Mouse (Mus musculus) intestine, embryonic 16.5 days (tissue): ENCODE results near the gene Trappc3. TPM values are rescaled to one million over a fixed set of nuclear protein-coding genes. Genes with fewer than 3 reads are reported as not detected.

Experiments
- ATAC-seq: fragments of 200-750 bp; cut with Nextera tagmentation; 2 replicates; pipeline ENCODE4 v1.8.0; 2017; ENCODE audit warnings: moderate TSS enrichment, moderate library complexity
- H3K27ac ChIP-seq: fragments of 300-500 bp; sonication (generic); 2 replicates; pipeline ENCODE4 v1.5.1; 2014; ENCODE audit warnings: mild to moderate bottlenecking, low read length
- H3K27me3 ChIP-seq: fragments of 300-500 bp; sonication (generic); replicated peaks from 2 replicates; pipeline ENCODE4 v1.6.1; 2014; ENCODE audit warnings: low read length, control low read depth, mixed read lengths; ENCODE audit not compliant: control insufficient read depth, insufficient read depth
- H3K36me3 ChIP-seq: fragments of 300-500 bp; sonication (generic); 2 replicates; pipeline ENCODE4 v1.6.1; 2014; ENCODE audit warnings: low read length, control low read depth; ENCODE audit not compliant: control insufficient read depth, insufficient read depth
- H3K4me1 ChIP-seq: fragments of 300-500 bp; sonication (generic); 2 replicates; pipeline ENCODE4 v1.6.1; 2014; ENCODE audit warnings: low read length, control low read depth, mixed read lengths; ENCODE audit not compliant: control insufficient read depth, insufficient read depth
- H3K4me2 ChIP-seq: fragments of 300-500 bp; sonication (generic); 2 replicates; pipeline ENCODE4 v1.6.1; 2014; ENCODE audit warnings: low read depth, low read length, control low read depth
- H3K4me3 ChIP-seq: fragments of 300-500 bp; sonication (generic); 2 replicates; pipeline ENCODE4 v1.5.1; 2014; ENCODE audit warnings: mild to moderate bottlenecking, low read length
- H3K9ac ChIP-seq: fragments of 300-500 bp; sonication (generic); 2 replicates; pipeline ENCODE4 v1.6.1; 2014; ENCODE audit warnings: low read depth, low read length
- H3K9me3 ChIP-seq: fragments of 300-500 bp; sonication (generic); 2 replicates; pipeline ENCODE4 v1.6.1; 2016; ENCODE audit warnings: low read length, control low read depth; ENCODE audit not compliant: control insufficient read depth
- WGBS: fragments of 180-500 bp; shearing (Covaris S2); extraction: QIAGEN DNeasy Blood & Tissue Kit; methylation state at CpG from one replicate; pipeline ENCODE4 v1.1.7; 2014; 5-methylcytosine and 5-hydroxymethylcytosine counted together
- polyA plus RNA-seq: library from polyadenylated mRNA; unstranded; fragments of >200 nt; fragmentation: Nextera tagmentation; extraction: Ambion mirVana; gene quantifications from 2 replicates; pipeline ENCODE4 v1.2.1, GENCODE M21; 2015

Trappc3 gene
- polyA plus RNA-seq, 1 experiment from 2014 or later, result 107 TPM

DNA sequence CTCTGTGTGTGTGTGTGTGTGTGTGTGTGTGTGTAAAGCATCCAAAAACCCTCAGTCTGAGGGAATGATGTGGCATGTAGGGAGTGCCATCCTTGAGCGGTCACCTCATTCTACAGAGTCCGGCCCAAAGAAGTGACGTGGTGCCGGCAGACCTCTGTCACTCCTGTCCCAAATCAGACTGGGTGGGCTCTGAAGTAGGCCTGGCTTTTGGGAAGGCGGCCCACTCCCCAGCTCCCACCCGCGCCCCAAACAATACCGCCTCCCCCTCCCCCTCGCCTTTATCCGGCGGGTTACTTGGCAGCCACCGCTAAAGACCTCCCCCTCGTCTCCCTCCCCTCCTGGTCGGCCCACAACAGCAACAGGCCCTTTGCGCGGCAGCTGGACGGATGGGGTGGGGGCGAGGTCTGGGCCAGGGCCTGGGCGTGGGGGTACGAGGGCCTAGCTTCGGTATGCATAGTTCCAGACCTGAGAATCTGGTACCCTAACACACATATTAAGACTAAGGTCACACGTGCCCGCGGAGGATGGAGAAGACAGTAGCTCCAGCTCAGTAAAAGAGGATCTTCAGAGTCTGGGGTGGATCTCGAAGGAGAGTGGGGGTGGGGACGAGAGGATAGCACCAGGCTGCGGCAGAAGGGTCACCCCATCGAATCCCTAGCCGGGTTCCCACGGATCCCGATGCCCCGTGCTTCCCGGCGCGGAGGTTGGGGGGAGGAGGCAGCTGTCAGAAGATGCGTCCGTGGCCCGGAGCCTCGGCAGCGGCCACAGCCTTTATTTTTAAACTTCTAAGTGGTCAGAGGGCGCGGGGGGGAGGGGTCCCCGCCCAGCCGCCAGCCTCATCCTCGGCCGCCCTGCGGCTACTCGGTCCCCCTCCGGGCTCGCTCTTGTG lies 6.8 kb upstream of the Trappc3 start:
- ATAC-seq, result peak; percentile 15; the same call in 1 of the 2 replicates
- peak overlapping the region; percentile 88 for H3K4me2 ChIP-seq
- H3K36me3 ChIP-seq, result no peaks in the 10 kb centered on the region
- H3K27ac ChIP-seq, result peak overlapping the region; percentile 90
- 1% methylated on average over 50 of the region's 50 CpGs for WGBS
- H3K9me3 ChIP-seq, result no peaks in the 10 kb centered on the region
- H3K27me3 ChIP-seq, result no peaks in the 10 kb centered on the region
- H3K4me1 ChIP-seq, result peaks cover 64% of the 10 kb centered on the region
- peak overlapping the region; percentile 96 for H3K4me3 ChIP-seq
- H3K9ac ChIP-seq, result peak overlapping the region; percentile 97

DNA sequence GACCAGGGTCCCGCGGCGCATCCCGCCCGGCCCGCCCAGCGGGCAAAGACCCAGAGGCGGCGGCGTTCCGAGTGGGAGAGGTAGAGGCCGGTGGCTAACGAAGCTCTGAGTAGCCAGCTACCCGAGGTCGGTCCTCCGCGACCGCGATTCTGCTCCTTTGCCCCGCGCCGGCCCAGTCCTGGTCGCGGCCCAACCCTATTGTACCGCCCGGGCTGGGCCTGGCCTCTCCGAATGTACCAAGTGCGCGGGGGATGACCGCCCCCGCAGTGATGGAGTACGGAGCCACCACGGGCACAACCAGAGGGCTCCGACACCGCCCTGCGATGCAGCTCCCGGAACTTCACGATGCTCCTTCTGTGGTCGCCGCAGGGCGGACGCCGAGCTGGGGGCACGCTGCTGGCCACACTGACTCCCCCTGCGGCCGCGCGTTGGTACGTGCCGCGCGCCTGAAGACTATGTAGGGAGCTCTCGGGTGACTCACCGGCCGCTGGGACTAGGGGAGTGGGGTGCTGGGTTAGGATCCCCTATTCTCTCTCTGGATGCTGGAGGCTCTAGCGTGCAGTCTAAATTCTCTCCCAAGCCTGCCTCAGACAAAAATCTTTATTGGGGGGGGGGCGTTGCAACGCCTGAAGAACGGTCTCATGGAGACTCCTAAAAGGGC lies 5.9 kb upstream of the Trappc3 start, which contains the start of gene Map7d1:
Map7d1 (minus strand) TSS at position 213 of the 661 bp plus-strand sequence.
- Histone ChIP-seq H3K9me3 (no peaks in the 10 kb centered on the region), H3K27ac (peak within 1 kb of the TSS; percentile 90), H3K9ac (peak within 1 kb of the TSS; percentile 97), H3K4me1 (peaks cover 70% of the 10 kb centered on the region), H3K4me3 (peak within 1 kb of the TSS; percentile 96), H3K36me3 (no peaks in the 10 kb centered on the region), H3K27me3 (no peaks in the 10 kb centered on the region), H3K4me2 (peak within 1 kb of the TSS; percentile 88)
- peak; percentile 87 for ATAC-seq
- WGBS, result under 1% methylated on average over 59 of the region's 59 CpGs

DNA sequence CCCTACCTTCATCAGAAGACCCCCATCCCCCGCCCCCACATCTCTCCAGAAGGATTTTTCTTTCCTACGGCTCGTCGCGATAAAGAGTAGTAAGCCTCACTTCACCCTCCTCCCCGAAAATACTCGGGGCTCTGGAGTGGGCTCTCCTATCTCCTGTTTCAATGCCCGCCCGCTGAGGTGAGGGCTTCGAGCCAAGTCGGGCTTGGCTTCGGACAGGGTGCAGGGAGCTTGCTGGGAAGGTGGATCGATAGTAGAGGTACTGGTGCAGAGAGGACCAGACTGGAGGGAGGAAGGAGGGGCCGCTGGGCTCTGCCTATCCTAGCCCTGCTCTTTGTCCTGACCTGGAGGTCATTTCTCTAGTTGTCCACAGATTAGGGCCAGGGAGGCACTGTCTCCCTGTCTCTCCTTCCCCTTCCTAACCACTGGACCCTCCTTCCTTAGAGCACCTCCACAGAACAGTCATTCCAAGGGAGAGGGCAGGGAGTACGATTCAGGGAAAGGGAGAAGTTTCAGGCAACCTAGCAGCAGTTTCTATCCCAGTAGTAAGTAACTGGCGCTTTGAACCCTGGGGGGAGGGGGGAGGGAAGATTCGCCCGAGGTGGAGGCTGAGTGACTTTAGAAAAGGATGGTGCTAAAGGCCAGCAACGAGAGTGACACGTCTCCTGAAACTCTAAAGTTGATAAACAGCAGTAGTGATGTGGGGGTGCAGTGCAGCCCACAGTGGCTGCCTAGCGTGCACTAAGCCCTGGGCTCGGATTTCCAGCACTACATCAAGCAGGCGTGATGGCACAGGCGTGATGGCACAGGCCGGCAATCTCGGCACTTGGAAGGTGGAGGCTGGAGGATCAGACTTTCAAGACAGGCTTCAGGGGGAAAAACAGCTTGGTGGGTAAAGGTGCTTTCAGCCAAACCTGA lies 4.9 kb upstream of the Trappc3 start:
- 14% methylated on average over 26 of the region's 26 CpGs for WGBS
- Histone ChIP-seq H3K27me3 (no peaks in the 10 kb centered on the region), H3K9ac (peak overlapping the region; percentile 97), H3K27ac (peak overlapping the region; percentile 90), H3K36me3 (no peaks in the 10 kb centered on the region), H3K4me1 (peaks cover 69% of the 10 kb centered on the region), H3K4me3 (peak overlapping the region; percentile 96), H3K9me3 (no peaks in the 10 kb centered on the region), H3K4me2 (peak overlapping the region; percentile 88)
- ATAC-seq, result 0 out of 2 replicates have a peak, but pooled peaks have one; percentile 5

DNA sequence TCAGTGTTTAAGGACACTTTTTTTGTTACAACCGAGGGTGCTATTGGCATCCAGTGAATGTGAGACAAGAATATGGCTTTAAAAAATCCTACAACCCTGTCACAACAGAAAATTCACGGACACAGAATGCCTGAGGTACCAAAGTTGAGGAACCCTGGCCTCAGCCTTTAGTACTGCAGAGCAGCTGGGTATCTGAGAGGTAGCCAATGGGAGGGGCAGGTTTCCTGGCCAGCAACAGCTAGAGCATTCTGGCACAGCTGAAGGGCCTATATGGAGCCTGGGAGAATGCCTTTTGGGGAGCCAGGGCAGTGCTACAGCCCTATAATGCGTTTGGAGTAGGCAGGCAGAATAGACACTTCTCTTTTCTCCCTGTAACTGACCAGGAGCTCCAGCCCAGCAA lies 3.1 kb upstream of the Trappc3 start:
- WGBS, result 36% methylated on average over 3 of the region's 3 CpGs
- no peak overlapping the region for H3K4me3 ChIP-seq
- no peak for ATAC-seq
- 0 out of 2 replicates have a peak overlapping the region, but pooled peaks have one; percentile 43 for H3K9ac ChIP-seq
- peaks cover 59% of the 10 kb centered on the region for H3K4me1 ChIP-seq
- H3K27ac ChIP-seq, result peak overlapping the region; percentile 88
- H3K36me3 ChIP-seq, result no peaks in the 10 kb centered on the region
- H3K27me3 ChIP-seq, result no peaks in the 10 kb centered on the region
- H3K9me3 ChIP-seq, result no peaks in the 10 kb centered on the region
- peak overlapping the region; percentile 29; the same call in 1 of the 2 replicates for H3K4me2 ChIP-seq

DNA sequence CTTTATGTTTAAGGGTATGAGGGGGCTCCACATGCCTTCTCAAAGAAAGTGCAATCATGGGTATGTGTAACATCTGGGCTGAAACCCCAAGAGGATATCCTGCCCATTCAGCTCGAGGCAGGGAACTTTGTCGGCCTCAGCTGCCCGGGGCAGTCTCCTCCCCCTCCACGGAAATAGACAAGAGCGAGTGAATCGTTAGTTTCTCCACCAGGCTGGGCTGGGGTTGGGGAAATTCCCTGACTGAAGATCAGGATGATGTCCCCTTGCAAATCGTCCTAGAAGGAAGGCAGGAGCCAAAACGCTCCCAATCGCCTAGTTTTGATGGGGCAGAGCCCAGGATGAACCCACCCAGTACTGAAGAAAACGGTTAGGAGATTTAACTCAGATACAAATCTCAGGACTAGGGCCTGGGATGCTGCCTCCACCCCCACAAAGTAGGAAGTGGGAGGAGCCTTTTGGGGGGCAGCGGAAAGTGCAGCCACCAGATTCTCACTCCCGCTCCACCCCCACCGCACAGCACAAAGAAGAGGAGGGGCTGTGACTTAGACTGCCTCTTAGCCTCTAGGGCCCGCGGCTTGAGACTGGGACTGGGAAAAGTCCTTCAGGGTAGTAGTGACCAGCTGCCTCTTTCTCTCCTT lies 2.5 kb upstream of the Trappc3 start:
- peak overlapping the region; percentile 29 for H3K4me2 ChIP-seq
- H3K4me3 ChIP-seq, result peak overlapping the region; percentile 14; the same call in 1 of the 2 replicates
- H3K27ac ChIP-seq, result peak overlapping the region; percentile 88
- H3K27me3 ChIP-seq, result no peaks in the 10 kb centered on the region
- H3K9ac ChIP-seq, result peak overlapping the region; percentile 43
- H3K4me1 ChIP-seq, result peaks cover 53% of the 10 kb centered on the region
- WGBS, result 6% methylated on average over 15 of the region's 15 CpGs
- H3K9me3 ChIP-seq, result no peaks in the 10 kb centered on the region
- no peak for ATAC-seq
- H3K36me3 ChIP-seq, result no peaks in the 10 kb centered on the region

DNA sequence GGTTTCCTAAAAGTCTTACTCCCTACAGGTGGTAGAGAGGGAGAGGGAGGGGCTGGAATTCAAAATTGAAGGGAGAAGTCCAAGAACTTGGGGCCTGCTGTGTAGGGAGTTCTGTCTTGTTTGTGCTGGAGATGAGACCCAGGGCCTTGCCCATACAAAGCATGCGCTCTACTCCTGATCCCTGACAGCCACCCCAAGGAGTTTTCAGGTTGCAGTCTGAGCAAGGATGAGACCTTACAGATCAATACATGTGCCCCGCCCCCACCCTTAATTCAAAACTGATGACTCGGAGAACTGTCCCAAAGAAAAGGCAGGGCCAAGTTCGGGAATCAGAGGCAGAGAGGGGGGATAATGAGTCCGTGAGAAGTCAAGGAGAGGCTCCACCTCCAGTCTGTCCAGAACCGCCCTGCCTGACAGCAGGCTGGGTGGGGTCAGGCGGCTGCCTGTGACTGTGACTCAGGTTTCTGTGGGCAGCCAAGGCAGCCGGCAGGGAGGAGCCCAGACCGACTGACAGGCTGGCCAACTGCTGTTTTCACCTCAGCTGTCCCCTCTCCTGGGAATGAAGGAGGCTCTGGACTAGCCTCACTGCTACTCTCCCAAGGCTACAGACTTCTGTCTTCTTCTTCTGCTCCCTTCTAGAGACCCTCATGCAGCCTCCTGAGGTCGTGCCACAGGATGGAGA lies 1.5 kb upstream of the Trappc3 start:
- no peak overlapping the region for H3K4me3 ChIP-seq
- peak overlapping the region; percentile 88 for H3K27ac ChIP-seq
- H3K4me2 ChIP-seq, result peak overlapping the region; percentile 29
- ATAC-seq, result peak; percentile 32
- H3K36me3 ChIP-seq, result no peaks in the 10 kb centered on the region
- H3K27me3 ChIP-seq, result no peaks in the 10 kb centered on the region
- H3K9ac ChIP-seq, result peak overlapping the region; percentile 43
- H3K4me1 ChIP-seq, result peaks cover 46% of the 10 kb centered on the region
- no peaks in the 10 kb centered on the region for H3K9me3 ChIP-seq
- WGBS, result 5% methylated on average over 10 of the region's 10 CpGs

DNA sequence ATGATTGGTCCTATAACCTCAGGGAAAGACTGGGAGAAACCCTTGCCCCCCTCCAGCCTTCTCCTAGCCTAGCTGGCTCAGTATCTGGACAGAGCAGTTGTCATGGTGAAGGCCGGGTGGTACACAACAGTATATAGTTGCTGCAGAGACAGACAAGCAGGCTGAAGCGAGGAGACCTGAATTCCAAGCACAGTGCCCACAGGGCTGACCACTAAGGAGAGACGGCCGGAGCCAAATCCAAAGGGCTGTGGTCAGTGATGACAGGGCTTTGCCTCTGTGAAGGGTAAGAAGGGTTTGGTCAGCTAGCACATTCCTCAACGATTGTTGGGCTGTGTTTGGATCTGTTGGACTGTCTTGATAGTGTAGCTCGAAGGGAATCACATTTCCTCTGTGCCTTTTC lies 859 bp upstream of the Trappc3 start:
- Histone ChIP-seq H3K27me3 (no peaks in the 10 kb centered on the region), H3K4me1 (peaks cover 46% of the 10 kb centered on the region), H3K9ac (peak overlapping the region; percentile 43; the same call in 1 of the 2 replicates), H3K36me3 (no peaks in the 10 kb centered on the region), H3K27ac (peak overlapping the region; percentile 88), H3K4me2 (peak overlapping the region; percentile 29), H3K9me3 (no peaks in the 10 kb centered on the region), H3K4me3 (no peak overlapping the region)
- WGBS, result 77% methylated on average over 6 of the region's 6 CpGs
- no peak for ATAC-seq

DNA sequence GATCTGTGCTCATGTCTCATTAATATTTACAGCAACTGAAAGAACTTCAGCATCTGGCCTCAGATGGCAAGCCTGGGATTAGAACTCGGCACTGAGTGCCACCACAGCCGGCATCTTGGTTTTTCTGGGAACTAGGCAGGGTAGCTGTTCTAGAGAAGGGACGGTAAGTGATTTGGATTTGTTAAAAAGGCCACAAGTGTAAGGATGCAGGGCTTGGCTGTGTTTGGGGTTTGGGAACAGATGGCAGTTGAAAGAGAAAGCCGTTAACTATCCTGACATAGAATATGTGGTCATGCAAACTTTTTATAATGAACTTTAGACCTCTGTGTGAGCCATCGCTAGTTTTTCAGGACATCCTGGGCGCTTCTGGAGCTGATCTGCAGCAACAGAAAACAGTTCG lies 450 bp upstream of the Trappc3 start:
- Histone ChIP-seq H3K27ac (peak overlapping the region; percentile 23; the same call in 1 of the 2 replicates), H3K27me3 (no peaks in the 10 kb centered on the region), H3K4me2 (peak overlapping the region; percentile 4; the same call in 1 of the 2 replicates), H3K36me3 (no peaks in the 10 kb centered on the region), H3K4me1 (peaks cover 46% of the 10 kb centered on the region), H3K4me3 (no peak overlapping the region), H3K9me3 (no peaks in the 10 kb centered on the region), H3K9ac (peak overlapping the region; percentile 36; the same call in 1 of the 2 replicates)
- 47% methylated on average over 7 of the region's 7 CpGs for WGBS
- ATAC-seq, result 0 out of 2 replicates have a peak, but pooled peaks have one; percentile 1
